Mouse (Mus musculus): ENCODE results near the gene Zic5. TPM values are rescaled to one million over a fixed set of nuclear protein-coding genes. Genes with fewer than 3 reads are reported as not detected.

Zic5 gene
- total RNA-seq, 1 experiment: 15.2 TPM

GRCm38 (mm10) chr14:122482081-122483023, 16.9 kb upstream of the Zic5 start:
- TF ChIP-seq HCFC1 (IDR thresholded peaks at IDR 0.05; ENCODE audit: borderline replicate concordance, insufficient read depth, low read length): no peak
- TF ChIP-seq MAFK (IDR thresholded peaks at IDR 0.05; ENCODE audit: insufficient read depth, low read depth, low read length): no peak
- no peak for TF ChIP-seq CHD2 (IDR thresholded peaks at IDR 0.05; ENCODE audit: low read depth, low read length)
- TF ChIP-seq ZC3H11A (IDR thresholded peaks at IDR 0.05; ENCODE audit: borderline replicate concordance, low read depth, low read length): no peak
- TF ChIP-seq ZNF384 (IDR thresholded peaks at IDR 0.05; ENCODE audit: low read depth, low read length): no peak
- no peak for DNase-seq (ENCODE audit: low read depth, low spot score)

DNA sequence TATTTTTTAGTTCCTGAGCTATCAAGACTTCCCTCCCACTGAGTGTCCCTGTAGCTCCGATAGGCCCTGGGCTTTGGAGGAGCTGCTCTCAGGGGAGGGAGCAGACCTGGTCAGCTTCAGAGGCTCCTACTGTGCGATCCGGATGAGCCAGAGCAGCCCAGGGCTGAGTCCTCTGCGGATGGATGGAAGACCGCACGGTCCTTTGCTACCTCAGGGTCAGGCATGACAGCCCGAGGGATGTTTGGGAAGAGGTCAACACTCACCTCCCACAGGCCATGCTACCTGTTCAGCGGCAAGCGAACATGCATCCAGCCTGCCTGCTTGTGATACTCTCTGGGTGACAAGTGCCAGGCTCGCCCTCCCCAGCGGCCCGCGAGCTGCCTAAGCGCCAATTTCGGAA, 15.7 kb upstream of the Zic5 start:
- in situ Hi-C loops (cut with MboI; ENCODE audit: low sequenced_read_pairs in 2 of 2, unreplicated experiment in 2 of 2): no loop called here
- TF ChIP-seq ZC3H11A (IDR thresholded peaks at IDR 0.05; ENCODE audit: borderline replicate concordance, low read depth, low read length): no peak
- TF ChIP-seq CHD2 (IDR thresholded peaks at IDR 0.05; ENCODE audit: low read depth, low read length): no peak
- TF ChIP-seq ZNF384 (IDR thresholded peaks at IDR 0.05; ENCODE audit: low read depth, low read length): no peak
- no peak for TF ChIP-seq HCFC1 (IDR thresholded peaks at IDR 0.05; ENCODE audit: borderline replicate concordance, insufficient read depth, low read length)
- TF ChIP-seq MAFK (IDR thresholded peaks at IDR 0.05; ENCODE audit: insufficient read depth, low read depth, low read length): no peak
- Histone ChIP-seq H3K4me3 (ENCODE audit: insufficient read depth in 1 of 2, low read depth in 1 of 2, low read length in 2 of 2, poor library complexity in 1 of 2, severe bottlenecking in 1 of 2) (peak overlapping the region in 1 of 2 experiments; percentile 6; a peak in 1 of 4 replicates), H3K9me3 (ENCODE audit: control insufficient read depth, insufficient read depth, low read depth, low read length) (no peaks in the 10 kb centered on the region), H3K4me1 (ENCODE audit: control insufficient read depth in 2 of 2, insufficient read depth in 2 of 2, low read length in 2 of 2, poor library complexity in 1 of 2) (peaks cover 0 to 8% of the 10 kb centered on the region in 2 experiments; a peak in 2 of 4 replicates), H3K36me3 (ENCODE audit: control insufficient read depth, insufficient read depth, low read length, poor library complexity, severe bottlenecking) (peaks cover 12% of the 10 kb centered on the region), H3K9ac (ENCODE audit: insufficient read depth, low read depth, low read length, poor library complexity, severe bottlenecking) (no peak overlapping the region), H3K27ac (ENCODE audit: insufficient read depth, low read depth, low read length, poor library complexity, severe bottlenecking) (no peak overlapping the region)
- no peak for DNase-seq (ENCODE audit: low read depth, low spot score)

More at GRCm38 (mm10) chr14:122482081-122483023, 16.9 kb upstream of the Zic5 start:
- no peaks in the 10 kb centered on the region for H3K9me3 ChIP-seq (ENCODE audit: control insufficient read depth, insufficient read depth, low read depth, low read length)
- in situ Hi-C loops (cut with MboI; ENCODE audit: low sequenced_read_pairs in 2 of 2, unreplicated experiment in 2 of 2): no loop called here
- peak overlapping the region; percentile 20 to 22; a peak in 2 of 4 replicates for H3K4me3 ChIP-seq (ENCODE audit: insufficient read depth in 1 of 2, low read depth in 1 of 2, low read length in 2 of 2, poor library complexity in 1 of 2, severe bottlenecking in 1 of 2)
- no peak overlapping the region for H3K27ac ChIP-seq (ENCODE audit: insufficient read depth, low read depth, low read length, poor library complexity, severe bottlenecking)
- peaks cover 0 to 8% of the 10 kb centered on the region in 2 experiments; a peak in 2 of 4 replicates for H3K4me1 ChIP-seq (ENCODE audit: control insufficient read depth in 2 of 2, insufficient read depth in 2 of 2, low read length in 2 of 2, poor library complexity in 1 of 2)
- H3K36me3 ChIP-seq (ENCODE audit: control insufficient read depth, insufficient read depth, low read length, poor library complexity, severe bottlenecking): peaks cover 6% of the 10 kb centered on the region
- no peak overlapping the region for H3K9ac ChIP-seq (ENCODE audit: insufficient read depth, low read depth, low read length, poor library complexity, severe bottlenecking)

DNA sequence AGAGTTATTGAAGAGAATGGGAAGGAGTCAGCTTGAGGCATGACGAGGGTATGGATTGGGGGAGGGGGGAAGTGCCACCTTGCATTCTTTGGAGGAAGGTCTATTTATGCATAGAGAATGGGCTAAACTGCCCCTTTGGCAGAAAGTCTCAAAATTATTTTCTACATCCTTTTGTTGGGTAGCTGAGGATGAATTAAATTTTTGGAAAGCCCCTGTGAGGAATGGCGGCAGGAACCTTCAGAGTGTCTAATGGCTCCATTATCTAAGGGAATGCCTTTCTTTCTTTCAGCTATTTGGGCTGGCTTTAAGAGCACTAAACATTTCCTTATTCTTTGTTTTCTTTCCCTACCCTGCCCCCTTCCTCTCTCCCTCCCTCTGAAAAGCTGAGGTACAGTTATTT, 14.9 kb upstream of the Zic5 start:
- no peak overlapping the region for H3K4me3 ChIP-seq (ENCODE audit: insufficient read depth in 1 of 2, low read depth in 1 of 2, low read length in 2 of 2, poor library complexity in 1 of 2, severe bottlenecking in 1 of 2)
- H3K9ac ChIP-seq (ENCODE audit: insufficient read depth, low read depth, low read length, poor library complexity, severe bottlenecking): no peak overlapping the region
- H3K9me3 ChIP-seq (ENCODE audit: control insufficient read depth, insufficient read depth, low read depth, low read length): no peaks in the 10 kb centered on the region
- in situ Hi-C loops (cut with MboI; ENCODE audit: low sequenced_read_pairs in 2 of 2, unreplicated experiment in 2 of 2): no loop called here
- peaks cover 0 to 8% of the 10 kb centered on the region in 2 experiments; a peak in 2 of 4 replicates for H3K4me1 ChIP-seq (ENCODE audit: control insufficient read depth in 2 of 2, insufficient read depth in 2 of 2, low read length in 2 of 2, poor library complexity in 1 of 2)
- no peak overlapping the region for H3K27ac ChIP-seq (ENCODE audit: insufficient read depth, low read depth, low read length, poor library complexity, severe bottlenecking)
- H3K36me3 ChIP-seq (ENCODE audit: control insufficient read depth, insufficient read depth, low read length, poor library complexity, severe bottlenecking): peaks cover 12% of the 10 kb centered on the region
- no peak for DNase-seq (ENCODE audit: low read depth, low spot score)
- no peak for TF ChIP-seq ZC3H11A (IDR thresholded peaks at IDR 0.05; ENCODE audit: borderline replicate concordance, low read depth, low read length)
- no peak for TF ChIP-seq HCFC1 (IDR thresholded peaks at IDR 0.05; ENCODE audit: borderline replicate concordance, insufficient read depth, low read length)
- no peak for TF ChIP-seq CHD2 (IDR thresholded peaks at IDR 0.05; ENCODE audit: low read depth, low read length)
- no peak for TF ChIP-seq ZNF384 (IDR thresholded peaks at IDR 0.05; ENCODE audit: low read depth, low read length)
- no peak for TF ChIP-seq MAFK (IDR thresholded peaks at IDR 0.05; ENCODE audit: insufficient read depth, low read depth, low read length)

GRCm38 (mm10) chr14:122479461-122480109, 14.1 kb upstream of the Zic5 start:
- Histone ChIP-seq H3K4me3 (ENCODE audit: insufficient read depth in 1 of 2, low read depth in 1 of 2, low read length in 2 of 2, poor library complexity in 1 of 2, severe bottlenecking in 1 of 2) (no peak overlapping the region), H3K9me3 (ENCODE audit: control insufficient read depth, insufficient read depth, low read depth, low read length) (no peaks in the 10 kb centered on the region), H3K4me1 (ENCODE audit: control insufficient read depth in 2 of 2, insufficient read depth in 2 of 2, low read length in 2 of 2, poor library complexity in 1 of 2) (peaks cover 0 to 8% of the 10 kb centered on the region in 2 experiments; a peak in 2 of 4 replicates), H3K27ac (ENCODE audit: insufficient read depth, low read depth, low read length, poor library complexity, severe bottlenecking) (no peak overlapping the region), H3K9ac (ENCODE audit: insufficient read depth, low read depth, low read length, poor library complexity, severe bottlenecking) (no peak overlapping the region), H3K36me3 (ENCODE audit: control insufficient read depth, insufficient read depth, low read length, poor library complexity, severe bottlenecking) (peaks cover 12% of the 10 kb centered on the region)
- no peak for TF ChIP-seq HCFC1 (IDR thresholded peaks at IDR 0.05; ENCODE audit: borderline replicate concordance, insufficient read depth, low read length)
- no peak for TF ChIP-seq CHD2 (IDR thresholded peaks at IDR 0.05; ENCODE audit: low read depth, low read length)
- no peak for TF ChIP-seq ZNF384 (IDR thresholded peaks at IDR 0.05; ENCODE audit: low read depth, low read length)
- no peak for TF ChIP-seq MAFK (IDR thresholded peaks at IDR 0.05; ENCODE audit: insufficient read depth, low read depth, low read length)
- no peak for TF ChIP-seq ZC3H11A (IDR thresholded peaks at IDR 0.05; ENCODE audit: borderline replicate concordance, low read depth, low read length)
- no peak for DNase-seq (ENCODE audit: low read depth, low spot score)
- in situ Hi-C loops (cut with MboI; ENCODE audit: low sequenced_read_pairs in 2 of 2, unreplicated experiment in 2 of 2): no loop called here
